ENCODE assay signal across 8 mouse cellular contexts in genomic region chr16:14906393-14907100, GRCm38 (mm10). TPM values are rescaled to one million over a fixed set of nuclear protein-coding genes. Genes with fewer than 3 reads are reported as not detected.
A peak's percentile ranks its signal among the peaks of the same experiment; 100 is the strongest.
DNase-seq lines count a peak whose midpoint lies in the region; ATAC-seq and TF ChIP-seq lines count a peak whose summit lies in the region.
"Had no signal": no experiment of that assay in that cellular context is flagged by ENCODE, and none has a peak within 500 bp of the region (broad histone marks: within the 10 kb centered on the region; RNA-seq: fewer than 3 reads in every experiment).

Efcab1 (plus strand) TSS chr16:14906606.

- peak within 1 kb of the TSS; percentile 65 for H3K27ac ChIP-seq in midbrain, embryonic 12.5 days (replicated peaks)
- no peak within 1 kb of the TSS for H3K27ac ChIP-seq in testis, adult 2 months (ENCODE audit: control insufficient read depth, insufficient read depth, low read depth, low read length)

- no peak for TF ChIP-seq CTCF in testis, adult 2 months (IDR thresholded peaks at IDR 0.05; ENCODE audit: control insufficient read depth, insufficient read depth, insufficient replicate concordance, low read depth, low read length)

- ATAC-seq in midbrain, embryonic 12.5 days (ENCODE audit: low FRiP score, low read depth): peak; percentile 100

- no peak within 1 kb of the TSS for H3K9ac ChIP-seq in midbrain, embryonic 12.5 days (replicated peaks)

- no peaks in the 10 kb centered on the region for H3K36me3 ChIP-seq in midbrain, embryonic 12.5 days
- H3K36me3 ChIP-seq in testis, adult 2 months (ENCODE audit: control insufficient read depth, insufficient read depth, low read length): no peaks in the 10 kb centered on the region

- H3K4me1 ChIP-seq in midbrain, embryonic 12.5 days: peaks cover 13% of the 10 kb centered on the region
- peaks cover 7% of the 10 kb centered on the region for H3K4me1 ChIP-seq in testis, adult 2 months (ENCODE audit: control insufficient read depth, insufficient read depth, low read length)

- 7% methylated on average over 15 of the region's 15 CpGs for WGBS in midbrain, embryonic 12.5 days

- no peaks in the 10 kb centered on the region for H3K9me3 ChIP-seq in midbrain, embryonic 12.5 days

- peak within 1 kb of the TSS; percentile 37 for H3K4me3 ChIP-seq in midbrain, embryonic 12.5 days
- peak within 1 kb of the TSS; percentile 72 for H3K4me3 ChIP-seq in testis, adult 2 months (ENCODE audit: control insufficient read depth, low read depth, low read length)

- TF ChIP-seq POLR2A in testis, adult 2 months (IDR thresholded peaks at IDR 0.05; ENCODE audit: control insufficient read depth, low read depth, low read length): peak; percentile 58; the same call in 1 of the 2 replicates

- DNase-seq in MN1 (ENCODE audit: low spot score): peak; percentile 64
- peak; percentile 21 for DNase-seq in adrenal gland, adult 2 months
- peak; percentile 88 for DNase-seq in forelimb bud, embryonic 11.5 days (ENCODE audit: low read depth, low spot score)
- DNase-seq in layer of hippocampus, postnatal 36 days: peak; percentile 63 to 65
- no peak for DNase-seq in spleen, postnatal 36 days (ENCODE audit: low spot score in 2 of 2)

- H3K4me2 ChIP-seq in midbrain, embryonic 12.5 days (replicated peaks): peak within 1 kb of the TSS; percentile 50

- H3K27me3 ChIP-seq in midbrain, embryonic 12.5 days: no peaks in the 10 kb centered on the region
- H3K27me3 ChIP-seq in testis, adult 2 months (ENCODE audit: control insufficient read depth, insufficient read depth, low read length): no peaks in the 10 kb centered on the region

RNA-seq across cellular contexts. Expression of gene Efcab1, which starts in this region (rescaled TPM):
- 1 to 10 TPM; 1.6 to 2.9 TPM for total RNA-seq in adrenal gland, adult 2 months (2021)
- 0.16 and 0.26 TPM in 2 replicates for polyA plus RNA-seq in adrenal gland, adult 2 months (2012; rRNA removed)
- 1 to 10 TPM; 7.2 to 7.9 TPM for total RNA-seq in layer of hippocampus, postnatal 36 days (2021)
- polyA plus RNA-seq in midbrain, embryonic 12.5 days (2016; fragmentation: Nextera tagmentation; extraction: Ambion mirVana): 12.3 and 12.7 TPM in 2 replicates
- 8.5 and 10.7 TPM in 2 replicates for polyA plus RNA-seq in testis, adult 2 months (2012; rRNA removed)
- polyA plus RNA-seq: small intestine, adult 2 months had no signal

Comparison
In these comparisons a context has a peak if more than half of its experiments do, and no peak if none do; other contexts are left out.
1. DNase-seq: peak in MN1 (single experiment), adrenal gland, adult 2 months (single experiment), forelimb bud, embryonic 11.5 days (single experiment) and layer of hippocampus, postnatal 36 days (2 of 2); none in spleen, postnatal 36 days (0 of 2).